Mouse (Mus musculus) ES-CJ7 (cell line): ENCODE data around the gene Pex13.
"Not testable (repeated sequence)": the region's sequence is repeated elsewhere in the genome, so short reads cannot be mapped to it uniquely, and the experiment has no call there.

ENCODE experiments used
- DNase-seq: peaks from one replicate; pipeline ENCODE4 v3.0.0; 2011; ENCODE audit warnings: low read depth, low spot score

Pex13 gene

GRCm38 (mm10) chr11:23647835-23648234, 17.9 kb downstream of the Pex13 start:
- no peak for DNase-seq

- DNase-seq: no peak
Observed at GRCm38 (mm10) chr11:23647431-23647830, 18.3 kb downstream of the Pex13 start.

GRCm38 (mm10) chr11:23634573-23634972, 31.2 kb downstream of the Pex13 start:
- DNase-seq: no peak

GRCm38 (mm10) chr11:23633879-23634215, 31.9 kb downstream of the Pex13 start:
- DNase-seq: no peak

- peak; percentile 91 for DNase-seq
Observed at GRCm38 (mm10) chr11:23632945-23633878, 32.5 kb downstream of the Pex13 start, which contains the start of gene 0610010F05Rik. 0610010F05Rik (minus strand) TSS chr11:23633639.

- no peak for DNase-seq
Observed at GRCm38 (mm10) chr11:23630664-23631063, 35.1 kb downstream of the Pex13 start.

- DNase-seq: no peak
Observed at GRCm38 (mm10) chr11:23618995-23619394, 46.8 kb downstream of the Pex13 start.

- DNase-seq: no peak
Observed at GRCm38 (mm10) chr11:23614546-23614945, 51.2 kb downstream of the Pex13 start.

GRCm38 (mm10) chr11:23607291-23607690, 58.5 kb downstream of the Pex13 start:
- DNase-seq: not testable (repeated sequence)
